Mouse (Mus musculus): ENCODE data around the gene Ms4a12.

- TF ChIP-seq ZNF384 (IDR thresholded peaks at IDR 0.05; ENCODE audit: low read depth, low read length), result no peak
- no peak for TF ChIP-seq HCFC1 (IDR thresholded peaks at IDR 0.05; ENCODE audit: borderline replicate concordance, insufficient read depth, low read length)
- no peak for TF ChIP-seq MAFK (IDR thresholded peaks at IDR 0.05; ENCODE audit: insufficient read depth, low read depth, low read length)
- no peak for TF ChIP-seq ZC3H11A (IDR thresholded peaks at IDR 0.05; ENCODE audit: borderline replicate concordance, low read depth, low read length)
Measured at GRCm38 (mm10) chr19:11235820-11236219, 3.6 kb upstream of the Ms4a12 start.

All from ES-E14 (cell line).